Mouse (Mus musculus) heart, adult 10 weeks (tissue): ENCODE measurements around the gene Arhgap5. TPM values are rescaled to one million over a fixed set of nuclear protein-coding genes. Genes with fewer than 3 reads are reported as not detected.

Experiments
- polyA plus RNA-seq: library from polyadenylated mRNA; stranded (reverse); fragments of 350-450 nt; fragmentation: Illumina TruSeq; extraction: RNeasy Lipid Tissue Mini Kit (QIAGEN cat#74804); gene quantifications from one replicate; pipeline ENCODE4 v1.2.3, GENCODE M21; 2014; ENCODE audit warnings: low read depth, low replicate concordance

The Arhgap5 gene
- 45.7 TPM for polyA plus RNA-seq

DNA sequence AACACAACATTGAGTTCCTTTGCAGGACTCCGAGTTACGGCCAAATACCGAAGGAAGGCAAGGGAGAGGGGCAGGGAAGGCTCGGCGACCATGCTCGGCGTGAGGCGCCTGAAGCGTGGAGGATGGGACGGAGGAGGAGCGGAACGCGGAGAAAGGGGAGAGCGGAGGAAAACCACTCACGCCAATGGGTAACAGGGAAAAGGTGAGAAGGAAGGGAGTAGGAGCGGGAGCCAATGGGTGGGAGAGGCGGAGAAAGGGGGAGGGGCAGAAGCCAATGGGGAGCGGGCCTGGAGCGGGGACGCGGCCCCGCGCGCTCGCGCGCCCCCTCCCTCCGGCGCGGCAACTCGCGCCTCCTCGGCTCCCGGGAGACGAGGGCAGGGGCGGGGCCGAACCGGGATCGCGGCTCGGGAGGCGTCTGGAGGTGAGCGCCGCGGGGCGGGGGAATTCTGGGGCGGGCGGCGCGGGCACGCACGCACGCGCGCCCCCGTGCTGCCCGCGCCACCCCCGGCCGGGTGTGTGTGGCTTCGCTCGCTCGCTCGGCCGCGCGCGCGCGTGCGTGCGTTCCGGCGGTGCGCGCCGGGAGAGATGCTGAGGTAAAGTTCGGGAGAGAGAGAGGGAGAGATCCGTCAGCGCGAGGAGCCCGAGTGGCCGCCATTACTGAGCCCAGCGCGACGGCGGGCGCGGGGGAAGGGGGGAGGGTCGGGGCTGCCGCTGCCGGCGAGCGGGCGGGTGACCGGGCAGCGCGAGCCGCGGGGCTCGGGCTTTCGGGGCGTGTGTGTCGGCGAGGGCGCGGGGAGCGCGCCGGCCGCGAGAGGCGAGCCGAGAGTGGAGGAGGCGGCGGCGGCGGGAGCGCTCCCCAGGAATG lies at the start of gene Arhgap5:
Gene Arhgap5 (plus strand): TSS at position 517 of the 865 bp plus-strand sequence.

Other genes starting within 250 kb of the Arhgap5 start
- gene Akap6, start 195.4 kb downstream of the Arhgap5 start, polyA plus RNA-seq, result 34.2 TPM